Mouse (Mus musculus) erythroblast, embryonic 14.5 days (primary cell): ENCODE data around the gene App.

ENCODE experiments used
- GATA1 ChIP-seq: IDR thresholded peaks from 2 replicates; pipeline ENCODE4 v1.6.1; 2012; ENCODE audit warnings: low read length, inconsistent platforms, mixed read lengths
- TAL1 ChIP-seq: IDR thresholded peaks from 3 replicates; pipeline ENCODE4 v1.6.1; 2012; ENCODE audit warnings: low read length, inconsistent platforms, mixed read lengths

- TF ChIP-seq TAL1: no peak
- TF ChIP-seq GATA1: no peak
Measured at GRCm38 (mm10) chr16:85066227-85066626, 107.3 kb downstream of the App start.
